Mouse (Mus musculus) heart, embryonic 11.5 days (tissue): ENCODE data around the gene Mrpl1. TPM values are rescaled to one million over a fixed set of nuclear protein-coding genes. Genes with fewer than 3 reads are reported as not detected.

ENCODE experiments used
- ATAC-seq: fragments of 200-750 bp; cut with Nextera tagmentation; replicated peaks from 2 replicates; pipeline ENCODE4 v1.8.0; 2017; ENCODE audit warnings: moderate library complexity; ENCODE audit not compliant: insufficient number of reproducible peaks, low FRiP score, low TSS enrichment
- H3K27ac ChIP-seq: fragments of 300-500 bp; sonication (generic); 2 replicates; pipeline ENCODE4 v1.5.1; 2014; ENCODE audit warnings: mild to moderate bottlenecking, low read depth, low read length
- H3K27me3 ChIP-seq: fragments of 300-500 bp; sonication (generic); 2 replicates; pipeline ENCODE4 v1.6.1; 2014; ENCODE audit warnings: mild to moderate bottlenecking, low read length, mixed read lengths; ENCODE audit not compliant: control insufficient read depth, insufficient read depth
- H3K36me3 ChIP-seq: fragments of 300-500 bp; sonication (generic); 2 replicates; pipeline ENCODE4 v1.6.1; 2014; ENCODE audit warnings: mild to moderate bottlenecking, low read length, moderate library complexity, mixed read lengths; ENCODE audit not compliant: control insufficient read depth, insufficient read depth
- H3K4me1 ChIP-seq: fragments of 300-500 bp; sonication (generic); 2 replicates; pipeline ENCODE4 v1.6.1; 2014; ENCODE audit warnings: low read length; ENCODE audit not compliant: control insufficient read depth, insufficient read depth
- H3K4me2 ChIP-seq: fragments of 300-500 bp; sonication (generic); 2 replicates; pipeline ENCODE4 v1.6.1; 2014; ENCODE audit warnings: mild to moderate bottlenecking, moderate library complexity
- H3K4me3 ChIP-seq: fragments of 300-500 bp; sonication (generic); 2 replicates; pipeline ENCODE4 v1.5.1; 2014; ENCODE audit warnings: low read depth, low read length
- H3K9ac ChIP-seq: fragments of 300-500 bp; sonication (generic); 2 replicates; pipeline ENCODE4 v1.6.1; 2014; ENCODE audit warnings: mild to moderate bottlenecking, low read depth, low read length, moderate library complexity
- H3K9me3 ChIP-seq: fragments of 300-500 bp; sonication (generic); replicated peaks from 2 replicates; pipeline ENCODE4 v1.6.1; 2016; ENCODE audit warnings: low read length; ENCODE audit not compliant: control insufficient read depth
- WGBS: fragments of 180-500 bp; shearing (Covaris S2); extraction: QIAGEN DNeasy Blood & Tissue Kit; methylation state at CpG from one replicate; pipeline ENCODE4 v1.1.7; 2014; ENCODE audit not compliant: insufficient replicate concordance; 5-methylcytosine and 5-hydroxymethylcytosine counted together
- polyA plus RNA-seq: library from polyadenylated mRNA; unstranded; fragments of >200 nt; fragmentation: Nextera tagmentation; extraction: Ambion mirVana; gene quantifications from 2 replicates; pipeline ENCODE4 v1.2.1, GENCODE M21; 2014

Gene Mrpl1
- polyA plus RNA-seq, 1 experiment from 2014 or later, result 24.3 TPM

DNA sequence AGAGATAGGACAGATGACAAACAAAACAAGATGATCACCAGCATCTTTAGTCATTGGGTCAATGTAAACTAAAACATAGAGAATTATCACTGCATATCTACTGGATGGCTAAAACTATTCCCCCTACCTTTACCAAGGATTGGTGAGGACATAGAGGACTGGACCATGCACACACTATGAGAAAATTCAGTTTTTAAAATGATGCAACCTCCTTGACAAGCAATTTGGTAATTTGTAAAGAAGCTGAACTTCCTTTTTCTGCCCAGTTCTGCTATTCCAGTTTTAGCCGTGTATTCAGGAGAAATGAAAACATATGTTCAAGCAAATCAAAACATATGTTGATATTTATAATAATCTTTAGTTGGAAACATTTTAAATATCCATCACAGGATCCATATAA, 35.2 kb downstream of the Mrpl1 start:
- no peak overlapping the region for H3K9ac ChIP-seq
- no peaks in the 10 kb centered on the region for H3K9me3 ChIP-seq
- no peak for ATAC-seq
- H3K27ac ChIP-seq, result no peak overlapping the region
- WGBS, result 75% methylated on average over 1 of the region's 1 CpGs
- H3K36me3 ChIP-seq, result no peaks in the 10 kb centered on the region; the same call in 1 of the 2 replicates
- no peaks in the 10 kb centered on the region for H3K4me1 ChIP-seq
- H3K4me2 ChIP-seq, result no peak overlapping the region
- H3K4me3 ChIP-seq, result no peak overlapping the region
- H3K27me3 ChIP-seq, result no peaks in the 10 kb centered on the region

DNA sequence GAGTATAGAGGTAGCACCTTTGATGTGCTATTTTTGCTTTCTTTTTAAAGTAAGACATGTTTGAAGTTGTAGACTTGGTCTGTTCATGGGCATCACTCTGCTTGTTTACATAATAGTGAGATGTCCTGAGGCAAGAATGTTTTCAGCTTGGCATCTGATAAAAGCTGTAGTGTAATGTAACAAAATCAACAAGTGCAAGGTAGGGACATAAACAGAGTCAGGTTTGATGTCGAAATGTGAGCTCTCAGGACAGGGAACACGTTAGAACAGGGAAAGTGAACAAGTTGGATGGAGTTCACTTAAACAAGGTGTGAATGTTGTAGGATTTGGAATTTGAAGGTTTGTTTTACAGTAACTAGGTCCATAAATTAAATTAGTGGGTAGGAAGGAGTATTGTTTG, 44.7 kb downstream of the Mrpl1 start:
- Histone ChIP-seq H3K4me2 (no peak overlapping the region), H3K9me3 (no peaks in the 10 kb centered on the region), H3K27ac (no peak overlapping the region), H3K4me3 (no peak overlapping the region), H3K36me3 (no peaks in the 10 kb centered on the region), H3K27me3 (no peaks in the 10 kb centered on the region), H3K9ac (no peak overlapping the region), H3K4me1 (no peaks in the 10 kb centered on the region)
- ATAC-seq, result no peak
- 80% methylated on average over 2 of the region's 2 CpGs for WGBS

DNA sequence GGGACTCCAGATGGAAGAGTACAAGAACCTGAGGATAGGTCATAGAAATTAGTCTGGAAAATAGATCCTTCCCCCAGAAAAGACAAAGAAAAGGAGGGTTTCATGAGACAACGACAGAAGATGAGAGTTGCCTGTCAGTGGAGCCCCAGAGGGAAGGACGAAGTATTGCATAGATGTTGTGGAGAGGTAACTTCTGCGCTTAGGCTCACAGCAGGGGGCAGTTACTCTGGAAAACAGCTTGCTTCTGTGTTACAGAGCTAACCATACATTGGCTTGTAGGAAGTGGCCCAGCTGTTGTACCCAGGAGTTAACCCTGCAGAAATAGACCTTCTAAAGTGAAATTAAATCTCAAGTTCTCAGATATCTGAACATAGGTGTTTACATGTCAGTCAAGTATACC, 45.9 kb downstream of the Mrpl1 start:
- Histone ChIP-seq H3K27ac (no peak overlapping the region), H3K36me3 (no peaks in the 10 kb centered on the region), H3K27me3 (no peaks in the 10 kb centered on the region), H3K4me1 (no peaks in the 10 kb centered on the region), H3K4me2 (no peak overlapping the region), H3K9ac (no peak overlapping the region), H3K9me3 (no peaks in the 10 kb centered on the region), H3K4me3 (no peak overlapping the region)
- no peak for ATAC-seq
- 91% methylated on average over 3 of the region's 3 CpGs for WGBS

DNA sequence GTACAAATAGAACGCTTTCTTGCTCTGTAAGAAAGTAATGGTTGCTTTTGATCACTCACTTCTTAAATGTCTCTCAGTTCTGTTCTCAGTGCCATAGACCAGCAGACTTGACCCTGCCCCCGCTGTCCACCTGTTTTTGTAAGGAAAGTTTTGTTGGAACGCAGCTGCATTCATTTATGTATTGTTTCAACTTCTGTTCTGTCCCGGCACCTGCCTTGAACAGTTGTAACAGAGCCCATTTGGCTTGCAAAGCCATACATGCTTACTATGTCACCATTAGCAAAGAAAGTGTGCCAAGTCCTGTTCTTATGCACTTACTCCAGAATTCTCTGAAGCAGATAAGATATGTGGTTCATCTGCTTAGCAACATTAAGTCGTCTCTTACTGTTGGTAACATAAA, 48.9 kb downstream of the Mrpl1 start:
- Histone ChIP-seq H3K4me1 (no peaks in the 10 kb centered on the region), H3K9ac (no peak overlapping the region), H3K9me3 (no peaks in the 10 kb centered on the region), H3K4me3 (no peak overlapping the region), H3K4me2 (no peak overlapping the region), H3K27me3 (no peaks in the 10 kb centered on the region), H3K27ac (no peak overlapping the region), H3K36me3 (no peaks in the 10 kb centered on the region)
- no peak for ATAC-seq
- 87% methylated on average over 5 of the region's 5 CpGs for WGBS

DNA sequence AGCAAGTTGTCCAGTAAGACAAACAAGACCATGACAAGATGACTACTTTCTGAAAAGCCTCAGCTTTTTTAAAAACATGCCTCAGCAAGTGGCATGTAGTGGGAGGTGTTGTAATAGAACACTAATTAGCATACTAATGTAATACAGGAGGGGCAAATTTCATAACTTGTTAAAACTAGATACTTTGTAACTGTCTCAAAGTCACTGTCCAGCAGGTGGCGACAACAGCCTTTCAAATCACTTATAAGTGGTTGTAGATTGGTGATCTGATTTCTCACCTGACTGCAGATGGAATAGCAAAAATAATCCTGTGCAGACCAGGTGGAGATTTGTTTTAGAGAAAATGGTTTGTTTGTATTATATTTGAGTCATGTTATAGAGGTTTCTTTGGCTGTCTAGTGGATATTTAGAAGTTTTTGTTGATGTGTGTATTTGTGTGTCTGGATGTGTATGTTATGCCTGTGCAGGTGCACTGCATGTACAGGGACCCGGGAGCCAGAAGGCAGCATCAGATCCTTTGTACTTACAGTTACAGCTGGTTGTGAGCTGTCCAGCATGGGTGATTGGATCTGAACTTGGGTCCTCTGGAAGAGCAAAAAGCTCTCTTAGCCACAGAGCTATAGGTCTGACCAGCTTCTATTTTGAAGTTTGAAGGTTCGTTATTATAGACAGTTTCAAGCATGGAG, 57.9 kb downstream of the Mrpl1 start:
- Histone ChIP-seq H3K36me3 (no peaks in the 10 kb centered on the region; the same call in 1 of the 2 replicates), H3K4me2 (no peak overlapping the region)

DNA sequence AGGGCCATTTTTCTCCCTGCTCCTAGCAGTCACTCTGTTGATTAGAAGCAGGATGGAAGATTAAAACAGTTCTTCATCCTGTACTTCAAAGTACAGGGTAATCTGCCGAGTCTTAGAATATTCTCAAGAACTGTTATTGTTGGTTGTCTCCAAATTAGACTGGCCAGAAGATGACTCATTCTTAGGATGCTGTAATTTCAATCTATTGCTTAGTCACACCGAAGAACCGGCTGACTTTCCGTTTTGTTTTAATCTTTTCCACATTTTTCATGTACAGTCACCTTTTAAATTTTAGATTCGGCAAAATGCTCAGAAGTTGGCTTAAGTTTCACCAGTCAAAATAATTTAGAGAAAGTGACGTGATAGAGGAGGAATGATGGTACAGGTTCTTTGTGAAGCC, 61.8 kb downstream of the Mrpl1 start:
- Histone ChIP-seq H3K9ac (no peak overlapping the region), H3K9me3 (no peaks in the 10 kb centered on the region), H3K4me2 (no peak overlapping the region), H3K4me3 (no peak overlapping the region), H3K27me3 (no peaks in the 10 kb centered on the region), H3K36me3 (no peaks in the 10 kb centered on the region; the same call in 1 of the 2 replicates), H3K27ac (no peak overlapping the region), H3K4me1 (no peaks in the 10 kb centered on the region)
- no peak for ATAC-seq
- 86% methylated on average over 6 of the region's 6 CpGs for WGBS

More for the DNA sequence above, 57.9 kb downstream of the Mrpl1 start:
- H3K27me3 ChIP-seq, result no peaks in the 10 kb centered on the region
- H3K9me3 ChIP-seq, result no peaks in the 10 kb centered on the region
- H3K27ac ChIP-seq, result no peak overlapping the region
- no peak overlapping the region for H3K9ac ChIP-seq
- ATAC-seq, result no peak
- H3K4me1 ChIP-seq, result no peaks in the 10 kb centered on the region
- WGBS, result 60% methylated on average over 3 of the region's 3 CpGs
- H3K4me3 ChIP-seq, result no peak overlapping the region

DNA sequence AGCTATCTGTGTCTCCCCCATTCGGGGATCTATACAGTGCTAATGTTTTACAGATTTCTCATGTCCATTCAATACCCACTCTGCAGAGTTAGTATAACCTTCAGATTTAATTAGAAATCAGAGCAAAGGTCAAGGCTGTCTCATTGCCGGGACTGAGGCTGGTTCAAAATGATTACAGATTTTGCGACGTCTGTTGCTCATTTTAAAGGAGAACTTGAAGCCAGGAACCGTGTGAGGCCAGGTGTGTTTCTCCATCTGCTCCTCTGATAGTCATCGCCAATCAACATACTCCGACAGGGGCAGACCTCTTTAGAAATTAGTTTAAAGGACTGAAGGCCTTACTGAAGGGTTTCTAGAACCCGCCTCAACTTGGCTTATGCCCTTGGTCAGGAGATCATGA, 96.5 kb downstream of the Mrpl1 start:
- Histone ChIP-seq H3K27me3 (no peaks in the 10 kb centered on the region), H3K4me2 (no peak overlapping the region), H3K4me3 (no peak overlapping the region), H3K9me3 (no peaks in the 10 kb centered on the region), H3K27ac (no peak overlapping the region), H3K9ac (no peak overlapping the region), H3K36me3 (no peaks in the 10 kb centered on the region), H3K4me1 (no peaks in the 10 kb centered on the region)
- no peak for ATAC-seq
- WGBS, result 74% methylated on average over 8 of the region's 8 CpGs

DNA sequence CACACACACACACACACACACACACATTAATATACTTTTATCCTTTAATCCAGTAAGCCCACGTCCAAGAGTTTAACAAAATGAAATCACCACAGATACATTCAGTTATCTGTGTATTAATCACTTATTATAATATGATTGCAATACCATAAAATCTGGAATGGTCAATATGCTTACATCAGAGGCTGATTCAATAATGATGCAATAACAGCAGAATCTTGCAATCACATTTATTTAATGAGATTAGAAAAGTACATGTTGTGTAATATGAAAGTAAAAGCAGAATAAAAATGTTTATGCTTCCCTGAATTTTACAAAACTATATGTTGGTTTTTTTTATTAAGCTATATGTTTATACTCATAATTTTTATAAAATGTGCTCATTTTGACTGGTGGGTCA, 97.0 kb downstream of the Mrpl1 start:
- Histone ChIP-seq H3K4me1 (no peaks in the 10 kb centered on the region), H3K9ac (no peak overlapping the region), H3K27ac (no peak overlapping the region), H3K4me2 (no peak overlapping the region), H3K36me3 (no peaks in the 10 kb centered on the region), H3K27me3 (no peaks in the 10 kb centered on the region), H3K9me3 (no peaks in the 10 kb centered on the region), H3K4me3 (no peak overlapping the region)
- no peak for ATAC-seq
- 78% methylated on average over 1 of the region's 1 CpGs for WGBS

DNA sequence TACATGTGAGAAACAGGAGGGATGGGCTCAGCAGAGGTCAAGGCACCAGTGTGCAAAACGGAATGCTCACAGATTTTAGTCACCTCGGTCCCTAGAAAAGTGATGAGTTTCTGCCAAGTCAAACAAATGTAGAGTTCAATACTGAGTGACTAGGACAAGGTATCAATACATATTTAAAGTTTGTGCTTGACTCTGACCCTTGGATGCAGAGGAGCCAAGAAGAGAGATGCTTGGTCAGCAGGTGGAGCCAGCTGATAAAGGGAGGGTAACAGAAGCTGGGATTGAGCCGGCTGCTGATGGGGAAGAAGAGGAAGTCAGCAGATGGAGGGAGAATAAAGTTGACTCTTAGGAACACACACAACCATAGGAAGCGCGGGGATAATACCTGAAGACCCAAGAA, 97.5 kb downstream of the Mrpl1 start:
- H3K4me3 ChIP-seq, result no peak overlapping the region
- no peaks in the 10 kb centered on the region for H3K27me3 ChIP-seq
- H3K4me2 ChIP-seq, result no peak overlapping the region
- H3K27ac ChIP-seq, result no peak overlapping the region
- no peak overlapping the region for H3K9ac ChIP-seq
- ATAC-seq, result no peak
- H3K36me3 ChIP-seq, result no peaks in the 10 kb centered on the region
- 63% methylated on average over 5 of the region's 5 CpGs for WGBS
- H3K9me3 ChIP-seq, result no peaks in the 10 kb centered on the region
- no peaks in the 10 kb centered on the region for H3K4me1 ChIP-seq
